Mouse (Mus musculus) gastrocnemius, postnatal 25 days (tissue): ENCODE results near the gene Plk5. TPM values are rescaled to one million over a fixed set of nuclear protein-coding genes. Genes with fewer than 3 reads are reported as not detected.
"Not testable (repeated sequence)": the region's sequence is repeated elsewhere in the genome, so short reads cannot be mapped to it uniquely, and the experiment has no call there.

Experiments
- DNase-seq: peaks from one replicate; pipeline ENCODE4 v3.0.0; 2022
- total RNA-seq, 2 experiments: library from RNA; stranded (reverse); gene quantifications; 1 replicate in 1 of 2; 2 replicates in 1 of 2; pipeline ENCODE4 v1.2.3; 2021

The Plk5 gene
- total RNA-seq, 2 experiments from 2014 or later, result 0.13 TPM

GRCm38 (mm10) chr10:80331636-80332524 lies 24.4 kb upstream of the Plk5 start:
- no peak for DNase-seq

GRCm38 (mm10) chr10:80332525-80332989 lies 23.7 kb upstream of the Plk5 start:
- no peak for DNase-seq

- no peak for DNase-seq
Measured at GRCm38 (mm10) chr10:80336263-80336662, 20.0 kb upstream of the Plk5 start.

GRCm38 (mm10) chr10:80339941-80340750 lies 16.1 kb upstream of the Plk5 start:
- peak; percentile 67 for DNase-seq

- DNase-seq, result no peak
Measured at GRCm38 (mm10) chr10:80341026-80341425, 15.2 kb upstream of the Plk5 start.

- no peak for DNase-seq
Measured at GRCm38 (mm10) chr10:80341491-80342304, 14.6 kb upstream of the Plk5 start.

- DNase-seq, result no peak
Measured at GRCm38 (mm10) chr10:80342305-80342748, 13.9 kb upstream of the Plk5 start.

GRCm38 (mm10) chr10:80342749-80343424 lies 13.4 kb upstream of the Plk5 start:
- DNase-seq, result no peak

GRCm38 (mm10) chr10:80343425-80343895 lies 12.8 kb upstream of the Plk5 start:
- no peak for DNase-seq

- peak; percentile 57 for DNase-seq
Measured at GRCm38 (mm10) chr10:80344131-80344661, 12.1 kb upstream of the Plk5 start.

- DNase-seq, result no peak
Measured at GRCm38 (mm10) chr10:80345122-80345521, 11.1 kb upstream of the Plk5 start.

GRCm38 (mm10) chr10:80345929-80346328 lies 10.3 kb upstream of the Plk5 start:
- not testable (repeated sequence) for DNase-seq

GRCm38 (mm10) chr10:80347514-80347967 lies 8.7 kb upstream of the Plk5 start:
- no peak for DNase-seq

- DNase-seq, result peak; percentile 78
Measured at GRCm38 (mm10) chr10:80348244-80348781, 7.9 kb upstream of the Plk5 start, which contains the start of gene Adamtsl5. Adamtsl5 (minus strand) TSS chr10:80348412.

GRCm38 (mm10) chr10:80348981-80349380 lies 7.3 kb upstream of the Plk5 start:
- DNase-seq, result no peak

- DNase-seq, result peak; percentile 63
Measured at GRCm38 (mm10) chr10:80350292-80350691, 6.0 kb upstream of the Plk5 start.

- no peak for DNase-seq
Measured at GRCm38 (mm10) chr10:80351896-80352295, 4.4 kb upstream of the Plk5 start.

- no peak for DNase-seq
Measured at GRCm38 (mm10) chr10:80352727-80353126, 3.5 kb upstream of the Plk5 start.

GRCm38 (mm10) chr10:80355431-80355830 lies 828 bp upstream of the Plk5 start:
- no peak for DNase-seq

GRCm38 (mm10) chr10:80356737-80357136 lies 478 bp downstream of the Plk5 start:
- no peak for DNase-seq
